In the genomic region with DNA sequence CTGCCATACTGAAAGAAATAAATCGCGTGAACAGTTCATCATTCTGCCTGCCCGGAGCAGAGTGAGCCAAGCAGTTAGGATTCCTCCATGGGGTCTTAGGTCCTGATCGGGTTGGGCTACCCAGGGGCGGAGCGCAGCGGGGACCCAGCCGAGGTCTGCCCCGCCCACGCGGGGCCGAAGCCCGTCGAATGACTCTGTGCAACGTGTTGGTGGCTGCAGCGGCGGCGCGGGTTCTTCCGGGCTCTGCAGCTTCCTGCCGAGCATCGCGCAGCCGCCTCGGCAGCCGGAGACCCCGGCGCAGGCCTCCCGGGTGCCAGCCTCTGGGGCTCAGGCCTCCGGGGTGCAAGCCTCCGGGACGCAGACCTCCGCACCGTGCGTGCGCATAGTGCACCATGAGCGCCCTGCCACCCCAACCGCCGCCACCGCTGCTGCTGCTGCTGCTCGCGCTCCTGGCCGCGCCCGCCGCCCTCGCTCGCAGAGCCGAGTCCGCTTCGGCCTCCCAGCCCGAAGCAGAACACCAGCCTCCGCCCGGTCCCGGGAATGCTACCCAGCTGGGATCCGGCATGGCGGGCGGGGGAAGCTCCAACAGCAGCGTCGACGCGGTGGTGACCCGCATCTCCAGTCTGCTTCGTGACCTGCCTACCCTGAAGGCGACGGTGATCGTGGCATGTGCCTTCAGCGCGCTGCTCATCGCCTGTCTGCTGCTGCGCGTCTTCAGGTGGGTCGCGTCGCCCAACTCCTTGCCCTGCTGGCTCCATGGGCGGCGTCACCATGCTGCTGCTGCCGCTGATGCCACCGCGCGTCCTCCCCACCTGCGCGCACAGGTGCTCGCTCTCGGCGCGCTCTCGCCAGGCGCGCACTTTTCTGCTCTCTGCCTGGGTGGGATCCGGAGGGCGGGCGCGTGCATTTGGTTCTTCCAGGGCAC, we compare ENCODE assay signal across 8 mouse cellular contexts. TPM values are rescaled to one million over a fixed set of nuclear protein-coding genes. Genes with fewer than 3 reads are reported as not detected.
DNase-seq lines count a peak whose midpoint lies in the region; ATAC-seq and TF ChIP-seq lines count a peak whose summit lies in the region.

TSS of gene Fam174b (plus strand) at position 192 of the 925 bp plus-strand sequence.

- DNase-seq in forebrain, embryonic 10.5 days (ENCODE audit: extremely low spot score, low spot score): peak; percentile 61
- peak; percentile 46 for DNase-seq in heart, postnatal 0 days (ENCODE audit: low spot score)
- DNase-seq in kidney, postnatal 25 days: peak; percentile 60 to 75
- DNase-seq in liver, embryonic 13.5 days: no peak
- peak; percentile 81 for DNase-seq in neural tube, embryonic 10.5 days (ENCODE audit: extremely low spot score, low spot score)
- DNase-seq in thymus, postnatal 14 days: peak; percentile 70

- no peaks in the 10 kb centered on the region for H3K9me3 ChIP-seq in erythroblast, embryonic 14.5 days (ENCODE audit: control insufficient read depth, low read length)
- no peaks in the 10 kb centered on the region for H3K9me3 ChIP-seq in forebrain, embryonic 10.5 days
- no peaks in the 10 kb centered on the region for H3K9me3 ChIP-seq in heart, postnatal 0 days (replicated peaks; ENCODE audit: control insufficient read depth, low read length)
- H3K9me3 ChIP-seq in liver, embryonic 13.5 days (replicated peaks): no peaks in the 10 kb centered on the region

- peak within 1 kb of the TSS; percentile 96 for H3K4me2 ChIP-seq in heart, postnatal 0 days (ENCODE audit: low read depth, low read length)
- peak within 1 kb of the TSS; percentile 70 for H3K4me2 ChIP-seq in liver, embryonic 13.5 days

- H3K27me3 ChIP-seq in erythroblast, embryonic 14.5 days (ENCODE audit: control insufficient read depth): peaks cover 40% of the 10 kb centered on the region
- peaks cover 53% of the 10 kb centered on the region for H3K27me3 ChIP-seq in forebrain, embryonic 10.5 days (ENCODE audit: poor library complexity, severe bottlenecking)
- H3K27me3 ChIP-seq in heart, postnatal 0 days (ENCODE audit: control insufficient read depth, insufficient read depth, low read length): peaks cover 4% of the 10 kb centered on the region
- peaks cover 39% of the 10 kb centered on the region for H3K27me3 ChIP-seq in liver, embryonic 13.5 days

- peak within 1 kb of the TSS; percentile 45 for H3K4me3 ChIP-seq in erythroblast, embryonic 14.5 days (replicated peaks)
- H3K4me3 ChIP-seq in forebrain, embryonic 10.5 days: peak within 1 kb of the TSS; percentile 69
- peak within 1 kb of the TSS; percentile 76 for H3K4me3 ChIP-seq in heart, postnatal 0 days (ENCODE audit: low read depth, low read length)
- H3K4me3 ChIP-seq in liver, embryonic 13.5 days (replicated peaks): peak within 1 kb of the TSS; percentile 55

- H3K27ac ChIP-seq in forebrain, embryonic 10.5 days: peak within 1 kb of the TSS; percentile 82
- peak within 1 kb of the TSS; percentile 84 for H3K27ac ChIP-seq in heart, postnatal 0 days (ENCODE audit: low read depth)
- H3K27ac ChIP-seq in liver, embryonic 13.5 days: no peak within 1 kb of the TSS

- whole genome bisulfite sequencing in forebrain, embryonic 10.5 days: 1% methylated on average over 94 of the region's 94 CpGs
- under 1% methylated on average over 79 of the region's 94 CpGs for whole genome bisulfite sequencing in heart, postnatal 0 days
- WGBS in liver, embryonic 13.5 days (ENCODE audit: insufficient replicate concordance): 2% methylated on average over 94 of the region's 94 CpGs

- H3K9ac ChIP-seq in heart, postnatal 0 days (replicated peaks; ENCODE audit: low read depth, low read length): peak within 1 kb of the TSS; percentile 75
- H3K9ac ChIP-seq in liver, embryonic 13.5 days: peak within 1 kb of the TSS; percentile 51

- TF ChIP-seq EP300 in heart, postnatal 0 days (IDR thresholded peaks at IDR 0.05; ENCODE audit: low read depth): no peak

- H3K4me1 ChIP-seq in erythroblast, embryonic 14.5 days (ENCODE audit: control insufficient read depth): peaks cover 4% of the 10 kb centered on the region
- H3K4me1 ChIP-seq in forebrain, embryonic 10.5 days: peaks cover 20% of the 10 kb centered on the region
- peaks cover 7% of the 10 kb centered on the region; the same call in 1 of the 2 replicates for H3K4me1 ChIP-seq in heart, postnatal 0 days (ENCODE audit: control insufficient read depth, insufficient read depth)
- H3K4me1 ChIP-seq in liver, embryonic 13.5 days (replicated peaks): peaks cover 13% of the 10 kb centered on the region

- ATAC-seq in erythroblast, adult 5-6 weeks (replicated peaks; ENCODE audit: low FRiP score, poor library complexity, severe bottlenecking): no peak
- ATAC-seq in heart, postnatal 0 days (ENCODE audit: insufficient read depth, low read depth): peak; percentile 73
- 0 out of 2 replicates have a peak, but pooled peaks have one; percentile 31 for ATAC-seq in liver, embryonic 13.5 days (ENCODE audit: low read depth)

- no peaks in the 10 kb centered on the region for H3K36me3 ChIP-seq in erythroblast, embryonic 14.5 days (ENCODE audit: control insufficient read depth)
- no peaks in the 10 kb centered on the region for H3K36me3 ChIP-seq in forebrain, embryonic 10.5 days (replicated peaks)
- no peaks in the 10 kb centered on the region for H3K36me3 ChIP-seq in heart, postnatal 0 days (replicated peaks; ENCODE audit: control insufficient read depth, insufficient read depth, low read length)
- no peaks in the 10 kb centered on the region for H3K36me3 ChIP-seq in liver, embryonic 13.5 days

- TF ChIP-seq CTCF in heart, postnatal 0 days (IDR thresholded peaks at IDR 0.05; ENCODE audit: low read depth): no peak

RNA-seq across cellular contexts. Expression of gene Fam174b, which starts in this region (rescaled TPM):
- 0.01 TPM in 1 of 2 replicates, not detected in the other for polyA plus RNA-seq in erythroblast, embryonic 14.5 days (2012)
- not detected in 2 replicates for total RNA-seq in erythroblast, adult 5-6 weeks (2015; ENCODE audit: low replicate concordance)
- total RNA-seq in erythroblast, adult 5-6 weeks (2017; ENCODE audit: low replicate concordance): 0.68 and 1.5 TPM in 2 replicates
- polyA plus RNA-seq in forebrain, embryonic 10.5 days (2016; fragmentation: Nextera tagmentation; extraction: Ambion mirVana): 13.4 and 15.1 TPM in 2 replicates
- total RNA-seq in heart, postnatal 0 days (2014; rRNA removed; ENCODE audit: low replicate concordance): 94.7 and 105 TPM in 2 replicates
- 72.9 and 81.0 TPM in 2 replicates for polyA plus RNA-seq in heart, postnatal 0 days (2015; fragmentation: Nextera tagmentation; extraction: Ambion mirVana)
- polyA plus RNA-seq in liver, embryonic 13.5 days (2015; fragmentation: Nextera tagmentation; extraction: Ambion mirVana): 5.3 and 5.9 TPM in 2 replicates

Comparison
In these comparisons a context has a peak if more than half of its experiments do, and no peak if none do; other contexts are left out.
1. RNA of gene Fam174b (total RNA-seq): 94.7 to 105 TPM in heart, postnatal 0 days; 0.68 to 1.5 TPM in erythroblast, adult 5-6 weeks; every median in the first group is over 10 times any median in the second.
2. Peak in every context shown above with its lines, with median percentiles within 50 percentile points of each other: H3K4me3 ChIP-seq.